Comparison of ENCODE assay signal across 8 mouse cellular contexts in the genomic region with DNA sequence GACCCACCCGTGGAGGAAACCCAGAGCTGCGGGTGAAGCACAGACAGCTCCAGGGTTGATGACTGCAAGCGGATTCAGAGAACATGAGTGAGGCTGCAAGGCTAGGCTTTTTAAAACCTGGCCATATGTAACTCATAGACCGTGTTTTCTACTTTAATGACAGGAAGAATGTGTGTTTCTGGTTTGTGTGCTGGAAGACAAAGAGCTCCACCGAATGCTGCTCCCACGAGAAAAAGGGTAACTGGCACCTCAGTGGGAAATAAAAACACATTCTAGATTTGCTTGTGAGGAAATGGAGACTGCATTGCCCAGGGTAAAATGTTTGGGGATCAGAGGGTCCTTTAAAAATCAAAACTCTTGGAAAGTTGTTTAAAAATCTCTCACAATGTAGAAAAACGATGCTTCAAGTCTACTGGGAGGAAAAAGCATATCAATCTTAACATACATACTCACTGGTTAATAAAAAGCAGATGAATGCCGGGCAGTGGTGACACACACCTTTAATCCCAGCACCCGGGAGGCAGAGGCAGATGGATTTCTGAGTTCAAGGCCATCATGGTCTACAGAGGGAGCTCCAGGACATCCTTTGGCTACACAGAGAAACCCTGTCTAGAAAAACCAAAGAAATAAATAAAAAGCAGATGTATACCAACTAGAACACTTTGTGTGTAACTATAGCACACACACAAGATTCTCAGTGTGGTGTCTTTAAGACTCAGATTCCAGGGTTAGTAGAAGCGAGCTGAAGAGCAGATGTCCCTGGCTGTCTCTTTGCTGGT. TPM values are rescaled to one million over a fixed set of nuclear protein-coding genes. Genes with fewer than 3 reads are reported as not detected.
DNase-seq lines count a peak whose midpoint lies in the region; ATAC-seq and TF ChIP-seq lines count a peak whose summit lies in the region.

No protein-coding gene starts in this region.

- TF ChIP-seq CTCF in gastrocnemius, adult 2 months (IDR thresholded peaks at IDR 0.05) = peak; percentile 13; the same call in 1 of the 2 replicates
- no peak for TF ChIP-seq CTCF in G1E (IDR thresholded peaks at IDR 0.05; ENCODE audit: low read depth, low read length)

- intact Hi-C loops in gastrocnemius, adult 2 months (cut with DNase I) = no loop called here

- peak overlapping the region; percentile 94 for H3K27ac ChIP-seq in gastrocnemius, adult 2 months
- H3K27ac ChIP-seq in forebrain, embryonic 13.5 days = peak overlapping the region; percentile 78

- H3K27me3 ChIP-seq in G1E (ENCODE audit: insufficient read depth, low read length) = no peaks in the 10 kb centered on the region
- no peaks in the 10 kb centered on the region for H3K27me3 ChIP-seq in forebrain, embryonic 13.5 days

- peaks cover 61% of the 10 kb centered on the region for H3K36me3 ChIP-seq in G1E (replicated peaks)
- H3K36me3 ChIP-seq in forebrain, embryonic 13.5 days (ENCODE audit: poor library complexity, severe bottlenecking) = peaks cover 35% of the 10 kb centered on the region

- H3K4me2 ChIP-seq in forebrain, embryonic 13.5 days = peak overlapping the region; percentile 78

- H3K4me3 ChIP-seq in gastrocnemius, adult 2 months = peak overlapping the region; percentile 83
- H3K4me3 ChIP-seq in G1E (ENCODE audit: low read depth, low read length) = peak overlapping the region; percentile 99
- H3K4me3 ChIP-seq in forebrain, embryonic 13.5 days = peak overlapping the region; percentile 70

- no peak for ATAC-seq in G1E (ENCODE audit: extremely low read depth, insufficient number of reproducible peaks, low FRiP score, poor library complexity, severe bottlenecking)
- no peak for ATAC-seq in forebrain, embryonic 13.5 days
- ATAC-seq in inflammation-experienced regulatory T-cells, adult 6 months = no peak

- H3K4me1 ChIP-seq in G1E (ENCODE audit: insufficient read depth, low read depth, low read length) = peaks cover 20% of the 10 kb centered on the region
- H3K4me1 ChIP-seq in forebrain, embryonic 13.5 days = peaks cover 17% of the 10 kb centered on the region

- H3K9me3 ChIP-seq in G1E (replicated peaks) = no peaks in the 10 kb centered on the region
- H3K9me3 ChIP-seq in forebrain, embryonic 13.5 days (replicated peaks) = no peaks in the 10 kb centered on the region

- H3K9ac ChIP-seq in forebrain, embryonic 13.5 days = peak overlapping the region; percentile 87

- WGBS in forebrain, embryonic 13.5 days = 9% methylated on average over 10 of the region's 10 CpGs

- DNase-seq in gastrocnemius, adult 2 months = no peak
- DNase-seq in gastrocnemius, postnatal 25 days = no peak
- DNase-seq in G1E (ENCODE audit: low spot score) = no peak
- DNase-seq in kidney, postnatal 4 days = peak; percentile 14 to 16
- peak; percentile 23 for DNase-seq in retina, embryonic 14.5 days (ENCODE audit: low spot score)
- DNase-seq in gastrocnemius, postnatal 4 days (ENCODE audit: low spot score in 2 of 2) = no peak

RNA-seq across cellular contexts. Expression of a gene that starts 0.6 kb away (rescaled TPM):
- total RNA-seq in gastrocnemius, adult 2 months (2021) = 10 to 100 TPM in 1 of 2 experiments, 1 to 10 TPM in 1; 9.6 to 14.9 TPM
- total RNA-seq in gastrocnemius, postnatal 25 days (2021) = 10 to 100 TPM in 1 of 2 experiments, 1 to 10 TPM in 1; 9.5 to 10.3 TPM
- total RNA-seq in G1E (2014; fragmentation: Nextera tagmentation) = 29.9 and 37.3 TPM in 2 replicates
- 70.4 and 75.6 TPM in 2 replicates for total RNA-seq in G1E (2017)
- 89.8 and 102 TPM in 2 replicates for polyA plus RNA-seq in G1E (2012)
- 63.0 and 63.5 TPM in 2 replicates for polyA plus RNA-seq in forebrain, embryonic 13.5 days (2015; fragmentation: Nextera tagmentation; extraction: Ambion mirVana)
- polyA plus RNA-seq in inflammation-experienced regulatory T-cells, adult 6 months (2017; shearing (Covaris generic)) = 10 to 100 TPM; 20.2 to 27.5 (median 25.2) TPM
- 10 to 100 TPM; 22.2 to 24.6 TPM for total RNA-seq in gastrocnemius, postnatal 4 days (2021)

Comparison
In these comparisons a context has a peak if more than half of its experiments do, and no peak if none do; other contexts are left out.
1. DNase-seq: peak in kidney, postnatal 4 days (2 of 2) and retina, embryonic 14.5 days (single experiment); none in gastrocnemius, adult 2 months (single experiment), gastrocnemius, postnatal 25 days (single experiment), G1E (single experiment) and gastrocnemius, postnatal 4 days (0 of 2).
2. Peak in every context shown above with its lines, with median percentiles within 50 percentile points of each other: H3K4me3 ChIP-seq.